Mouse (Mus musculus) lung, embryonic 14.5 days (tissue): ENCODE results near the gene Emc7. TPM values are rescaled to one million over a fixed set of nuclear protein-coding genes. Genes with fewer than 3 reads are reported as not detected.
A peak's percentile ranks its signal among the peaks of the same experiment; 100 is the strongest.
"Not testable (repeated sequence)": the region's sequence is repeated elsewhere in the genome, so short reads cannot be mapped to it uniquely, and the experiment has no call there.

ENCODE experiments used
- ATAC-seq: fragments of 200-750 bp; cut with Nextera tagmentation; 2 replicates; pipeline ENCODE4 v1.8.0; 2017; ENCODE audit warnings: mild to moderate bottlenecking, moderate TSS enrichment, moderate library complexity; ENCODE audit not compliant: insufficient read depth
- DNase-seq: peaks from one replicate; pipeline ENCODE4 v3.0.0-alpha.2; 2015
- H3K27ac ChIP-seq: fragments of 300-500 bp; sonication (generic); 2 replicates; pipeline ENCODE4 v1.5.1; 2014; ENCODE audit warnings: low read depth, mild to moderate bottlenecking, moderate library complexity
- H3K27me3 ChIP-seq: fragments of 300-500 bp; sonication (generic); 2 replicates; pipeline ENCODE4 v1.6.1; 2014; ENCODE audit warnings: low read length, control low read depth; ENCODE audit not compliant: insufficient read depth
- H3K36me3 ChIP-seq: fragments of 300-500 bp; sonication (generic); 2 replicates; pipeline ENCODE4 v1.6.1; 2014; ENCODE audit warnings: control low read depth; ENCODE audit not compliant: insufficient read depth
- H3K4me1 ChIP-seq: fragments of 300-500 bp; sonication (generic); 2 replicates; pipeline ENCODE4 v1.6.1; 2014; ENCODE audit warnings: antibody characterized with exemption, control low read depth; ENCODE audit not compliant: insufficient read depth
- H3K4me2 ChIP-seq: fragments of 300-500 bp; sonication (generic); 2 replicates; pipeline ENCODE4 v1.6.1; 2014; ENCODE audit warnings: mild to moderate bottlenecking
- H3K4me3 ChIP-seq: fragments of 300-500 bp; sonication (generic); 2 replicates; pipeline ENCODE4 v1.5.1; 2014; ENCODE audit warnings: low read depth, low read length
- H3K9ac ChIP-seq: fragments of 300-500 bp; sonication (generic); 2 replicates; pipeline ENCODE4 v1.6.1; 2014
- H3K9me3 ChIP-seq: fragments of 300-500 bp; sonication (generic); 2 replicates; pipeline ENCODE4 v1.6.1; 2016; ENCODE audit warnings: low read depth, low read length, control low read depth
- CTCF ChIP-seq: IDR thresholded peaks from 2 replicates; pipeline ENCODE4 v1.5.1; 2016; ENCODE audit warnings: antibody characterized with exemption, low read depth
- WGBS: fragments of 180-500 bp; shearing (Covaris S2); extraction: QIAGEN DNeasy Blood & Tissue Kit; methylation state at CpG from one replicate; pipeline ENCODE4 v1.1.7; 2014; 5-methylcytosine and 5-hydroxymethylcytosine counted together
- polyA plus RNA-seq: library from polyadenylated mRNA; unstranded; fragments of >200 nt; fragmentation: Nextera tagmentation; extraction: Ambion mirVana; gene quantifications from 2 replicates; pipeline ENCODE4 v1.2.1, GENCODE M21; 2014

Gene Emc7
- polyA plus RNA-seq, result 15.8 and 17.3 TPM in 2 replicates

- H3K9me3 ChIP-seq, result no peaks in the 10 kb centered on the region
- no peak for TF ChIP-seq CTCF
- peak within 1 kb of the TSS; percentile 94 for H3K4me3 ChIP-seq
- H3K4me2 ChIP-seq, result peak within 1 kb of the TSS; percentile 89
- no peaks in the 10 kb centered on the region for H3K4me1 ChIP-seq
- peak within 1 kb of the TSS; percentile 66 for H3K27ac ChIP-seq
- H3K27me3 ChIP-seq, result no peaks in the 10 kb centered on the region
- under 1% methylated on average over 49 of the region's 49 CpGs for WGBS
- peak; percentile 99 for DNase-seq
- H3K36me3 ChIP-seq, result peaks cover 3% of the 10 kb centered on the region; the same call in 1 of the 2 replicates
- H3K9ac ChIP-seq, result peak within 1 kb of the TSS; percentile 85
- ATAC-seq, result peak; percentile 99
These were observed at the start of gene Emc7 for GRCm38 (mm10) chr2:112454862-112455564. TSS of gene Emc7 (plus strand) at chr2:112454997.

- H3K4me3 ChIP-seq, result no peak overlapping the region
- no peak for TF ChIP-seq CTCF
- H3K9me3 ChIP-seq, result no peaks in the 10 kb centered on the region
- H3K27ac ChIP-seq, result no peak overlapping the region
- no peak overlapping the region for H3K4me2 ChIP-seq
- H3K27me3 ChIP-seq, result no peaks in the 10 kb centered on the region
- ATAC-seq, result no peak
- peaks cover 48% of the 10 kb centered on the region for H3K36me3 ChIP-seq
- whole genome bisulfite sequencing, result 80% methylated on average over 3 of the region's 3 CpGs
- no peaks in the 10 kb centered on the region for H3K4me1 ChIP-seq
- no peak overlapping the region for H3K9ac ChIP-seq
- DNase-seq, result no peak
These were observed 47.8 kb upstream of the Emc7 start for GRCm38 (mm10) chr2:112407030-112407429.

- no peak for TF ChIP-seq CTCF
- Histone ChIP-seq H3K9me3 (no peaks in the 10 kb centered on the region), H3K4me1 (no peaks in the 10 kb centered on the region), H3K27me3 (no peaks in the 10 kb centered on the region), H3K36me3 (no peaks in the 10 kb centered on the region), H3K4me2 (no peak overlapping the region), H3K27ac (no peak overlapping the region), H3K4me3 (no peak overlapping the region), H3K9ac (no peak overlapping the region)
- DNase-seq (no peak), ATAC-seq (no peak)
- WGBS, result 77% methylated on average over 3 of the region's 3 CpGs
These were observed 29.5 kb upstream of the Emc7 start for GRCm38 (mm10) chr2:112425308-112425707.

- not testable (repeated sequence) for H3K4me3 ChIP-seq, DNase-seq, H3K9me3 ChIP-seq, H3K27me3 ChIP-seq, H3K36me3 ChIP-seq, ATAC-seq, H3K27ac ChIP-seq, H3K4me2 ChIP-seq, H3K4me1 ChIP-seq, H3K9ac ChIP-seq
- 86% methylated on average over 3 of the region's 3 CpGs for WGBS
These were observed 26.3 kb upstream of the Emc7 start for GRCm38 (mm10) chr2:112428534-112428933.

DNA sequence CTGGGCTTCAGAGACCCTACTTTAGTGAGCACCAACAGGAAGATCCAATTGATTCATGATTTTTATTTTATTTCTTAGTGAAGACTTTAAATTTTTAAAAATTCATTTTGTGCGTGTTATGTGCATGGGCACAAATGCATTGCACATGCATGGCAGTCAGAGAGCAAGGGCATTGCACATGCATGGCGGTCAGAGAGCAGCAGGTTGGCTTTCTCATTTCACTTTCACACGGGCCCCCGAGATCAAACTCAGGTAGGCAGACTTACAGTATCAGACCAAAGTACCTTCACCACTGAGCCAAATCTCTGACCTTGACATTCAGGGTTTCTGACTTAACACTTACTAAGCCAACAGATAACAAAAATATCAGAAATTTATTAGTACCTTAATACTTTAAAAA, 25.1 kb upstream of the Emc7 start:
- ATAC-seq, result no peak
- Histone ChIP-seq H3K4me3 (no peak overlapping the region), H3K9ac (no peak overlapping the region), H3K27ac (no peak overlapping the region), H3K4me2 (no peak overlapping the region), H3K36me3 (no peaks in the 10 kb centered on the region), H3K9me3 (no peaks in the 10 kb centered on the region), H3K27me3 (no peaks in the 10 kb centered on the region), H3K4me1 (no peaks in the 10 kb centered on the region)
- no peak for TF ChIP-seq CTCF
- no peak for DNase-seq
- 75% methylated on average over 4 of the region's 4 CpGs for WGBS

DNA sequence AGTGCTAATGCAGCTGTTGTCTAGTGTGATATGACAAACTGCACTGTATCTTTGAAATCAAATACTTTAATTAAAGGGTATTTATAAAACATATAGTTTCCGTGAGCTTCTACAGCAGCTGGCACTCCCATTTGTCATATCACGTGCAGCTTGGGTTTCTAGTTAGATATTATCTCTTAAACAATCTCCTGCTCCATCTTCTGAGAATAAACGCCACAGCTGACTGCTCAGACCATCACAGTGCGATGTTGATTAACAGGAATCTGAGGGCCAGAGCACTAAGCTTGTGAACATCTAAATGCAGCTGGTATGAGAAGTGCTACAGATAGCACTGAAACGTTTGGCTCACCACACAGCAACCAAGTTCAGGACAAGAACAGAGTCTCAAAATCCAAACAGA, 24.4 kb upstream of the Emc7 start:
- WGBS, result 30% methylated on average over 5 of the region's 5 CpGs
- Histone ChIP-seq H3K27ac (no peak overlapping the region), H3K4me3 (no peak overlapping the region), H3K9me3 (no peaks in the 10 kb centered on the region), H3K4me2 (no peak overlapping the region), H3K36me3 (no peaks in the 10 kb centered on the region), H3K27me3 (no peaks in the 10 kb centered on the region), H3K4me1 (no peaks in the 10 kb centered on the region), H3K9ac (no peak overlapping the region)
- no peak for TF ChIP-seq CTCF
- DNase-seq (no peak), ATAC-seq (no peak)

- DNase-seq (no peak), ATAC-seq (no peak)
- Histone ChIP-seq H3K4me2 (no peak overlapping the region), H3K4me3 (no peak overlapping the region), H3K27me3 (no peaks in the 10 kb centered on the region), H3K9me3 (no peaks in the 10 kb centered on the region), H3K36me3 (no peaks in the 10 kb centered on the region), H3K4me1 (no peaks in the 10 kb centered on the region), H3K27ac (no peak overlapping the region), H3K9ac (no peak overlapping the region)
- TF ChIP-seq CTCF, result no peak
- 86% methylated on average over 2 of the region's 2 CpGs for WGBS
These were observed 22.3 kb upstream of the Emc7 start for GRCm38 (mm10) chr2:112432523-112432922.

DNA sequence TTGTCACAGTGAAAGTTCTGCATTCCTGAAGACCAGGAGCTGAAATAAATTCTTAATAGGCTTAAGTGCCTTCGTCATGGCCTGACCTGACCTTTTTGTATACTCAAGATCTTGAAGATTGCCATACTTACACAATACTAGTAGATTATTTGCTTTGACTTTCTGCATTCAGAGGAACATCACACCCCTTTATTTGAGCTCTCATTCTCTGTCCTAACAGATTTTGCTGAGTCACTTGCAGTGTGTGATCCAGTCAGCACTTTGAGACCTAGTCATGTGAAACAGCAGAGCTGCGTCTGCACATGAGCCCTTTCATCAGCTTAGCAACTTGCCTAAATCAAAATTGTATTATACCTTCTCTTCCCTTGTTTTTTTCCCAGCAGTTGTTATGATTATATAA, 21.4 kb upstream of the Emc7 start:
- ATAC-seq, result no peak
- TF ChIP-seq CTCF, result no peak
- H3K27me3 ChIP-seq, result no peaks in the 10 kb centered on the region
- no peaks in the 10 kb centered on the region for H3K9me3 ChIP-seq
- no peak overlapping the region for H3K9ac ChIP-seq
- H3K4me2 ChIP-seq, result no peak overlapping the region
- H3K4me1 ChIP-seq, result no peaks in the 10 kb centered on the region
- H3K4me3 ChIP-seq, result no peak overlapping the region
- no peak for DNase-seq
- WGBS, result 45% methylated on average over 2 of the region's 2 CpGs
- H3K27ac ChIP-seq, result no peak overlapping the region
- H3K36me3 ChIP-seq, result no peaks in the 10 kb centered on the region
